Mouse (Mus musculus) hindbrain, embryonic 16.5 days (tissue): ENCODE measurements at regions not wholly inside any gene's neighbourhood (a gene's known extent, or its start where the extent isn't known, plus 50 kb on each side); places are given as distances from the start of the nearest gene placed in this dataset.
"Not testable (repeated sequence)": the region's sequence is repeated elsewhere in the genome, so short reads cannot be mapped to it uniquely, and the experiment has no call there.

Experiments
- ATAC-seq: fragments of 200-750 bp; cut with Nextera tagmentation; 2 replicates; pipeline ENCODE4 v1.8.0; 2017; ENCODE audit warnings: moderate TSS enrichment, moderate library complexity
- H3K27ac ChIP-seq: fragments of 300-500 bp; sonication (generic); 2 replicates; pipeline ENCODE4 v1.5.1; 2014; ENCODE audit warnings: low read depth, mild to moderate bottlenecking, control low read depth, low read length, moderate library complexity
- H3K27me3 ChIP-seq: fragments of 300-500 bp; sonication (generic); replicated peaks from 2 replicates; pipeline ENCODE4 v1.6.1; 2014; ENCODE audit warnings: low read length; ENCODE audit not compliant: control insufficient read depth, insufficient read depth
- H3K36me3 ChIP-seq: fragments of 300-500 bp; sonication (generic); 2 replicates; pipeline ENCODE4 v1.6.1; 2014; ENCODE audit warnings: mild to moderate bottlenecking, low read length, moderate library complexity, mixed read lengths; ENCODE audit not compliant: control insufficient read depth, insufficient read depth
- H3K4me1 ChIP-seq: fragments of 300-500 bp; sonication (generic); 2 replicates; pipeline ENCODE4 v1.6.1; 2014; ENCODE audit warnings: low read depth, low read length; ENCODE audit not compliant: control insufficient read depth, insufficient read depth
- H3K4me2 ChIP-seq: fragments of 300-500 bp; sonication (generic); 2 replicates; pipeline ENCODE4 v1.6.1; 2014; ENCODE audit warnings: mild to moderate bottlenecking, low read length, control low read depth, moderate library complexity
- H3K4me3 ChIP-seq: fragments of 300-500 bp; sonication (generic); 2 replicates; pipeline ENCODE4 v1.5.1; 2014; ENCODE audit warnings: mild to moderate bottlenecking, low read length, control low read depth, moderate library complexity
- H3K9ac ChIP-seq: fragments of 300-500 bp; sonication (generic); 2 replicates; pipeline ENCODE4 v1.6.1; 2014; ENCODE audit warnings: low read depth, mild to moderate bottlenecking, control low read depth, low read length, moderate library complexity
- H3K9me3 ChIP-seq: fragments of 300-500 bp; sonication (generic); 2 replicates; pipeline ENCODE4 v1.6.1; 2014; ENCODE audit warnings: mild to moderate bottlenecking, low read length, moderate library complexity; ENCODE audit not compliant: control insufficient read depth
- WGBS: fragments of 180-500 bp; shearing (Covaris S2); extraction: QIAGEN DNeasy Blood & Tissue Kit; methylation state at CpG from one replicate; pipeline ENCODE4 v1.1.7; 2014; 5-methylcytosine and 5-hydroxymethylcytosine counted together

GRCm38 (mm10) chr17:84860835-84861234, 70.2 kb upstream of the Lrpprc start:
- Histone ChIP-seq H3K4me3 (no peak overlapping the region), H3K27ac (no peak overlapping the region), H3K9ac (no peak overlapping the region), H3K4me2 (no peak overlapping the region), H3K27me3 (no peaks in the 10 kb centered on the region), H3K4me1 (no peaks in the 10 kb centered on the region), H3K36me3 (no peaks in the 10 kb centered on the region), H3K9me3 (no peaks in the 10 kb centered on the region)
- no peak for ATAC-seq
- WGBS = 62% methylated on average over 4 of the region's 4 CpGs

- not testable (repeated sequence) for H3K27me3 ChIP-seq, ATAC-seq, H3K27ac ChIP-seq, H3K9ac ChIP-seq, H3K4me3 ChIP-seq, H3K4me2 ChIP-seq, H3K36me3 ChIP-seq, H3K4me1 ChIP-seq, H3K9me3 ChIP-seq
Observed at GRCm38 (mm10) chr17:84864231-84864630, 73.6 kb upstream of the Lrpprc start.

GRCm38 (mm10) chr17:84865158-84865557, 74.6 kb upstream of the Lrpprc start:
- ATAC-seq = no peak
- WGBS = 49% methylated on average over 2 of the region's 2 CpGs
- no peaks in the 10 kb centered on the region for H3K4me1 ChIP-seq

GRCm38 (mm10) chr17:84865566-84865965, 75.0 kb upstream of the Lrpprc start:
- Histone ChIP-seq H3K36me3 (no peaks in the 10 kb centered on the region), H3K9ac (no peak overlapping the region), H3K9me3 (no peaks in the 10 kb centered on the region), H3K4me2 (no peak overlapping the region), H3K4me3 (no peak overlapping the region), H3K27ac (no peak overlapping the region), H3K27me3 (no peaks in the 10 kb centered on the region), H3K4me1 (no peaks in the 10 kb centered on the region)
- ATAC-seq = no peak
- WGBS = 75% methylated on average over 3 of the region's 3 CpGs

More at GRCm38 (mm10) chr17:84865158-84865557, 74.6 kb upstream of the Lrpprc start:
- Histone ChIP-seq H3K4me3 (no peak overlapping the region), H3K9me3 (no peaks in the 10 kb centered on the region), H3K36me3 (no peaks in the 10 kb centered on the region), H3K27me3 (no peaks in the 10 kb centered on the region), H3K4me2 (no peak overlapping the region), H3K27ac (no peak overlapping the region), H3K9ac (no peak overlapping the region)

- Histone ChIP-seq H3K4me2 (no peak overlapping the region), H3K36me3 (no peaks in the 10 kb centered on the region), H3K27me3 (no peaks in the 10 kb centered on the region), H3K4me1 (no peaks in the 10 kb centered on the region), H3K9me3 (no peaks in the 10 kb centered on the region), H3K4me3 (no peak overlapping the region), H3K27ac (no peak overlapping the region), H3K9ac (no peak overlapping the region)
- no peak for ATAC-seq
- 88% methylated on average over 3 of the region's 3 CpGs for WGBS
Observed at GRCm38 (mm10) chr17:84869074-84869722, 78.6 kb upstream of the Lrpprc start.

- 78% methylated on average over 7 of the region's 7 CpGs for WGBS
- no peak overlapping the region for H3K4me3 ChIP-seq
- H3K9ac ChIP-seq = no peak overlapping the region
- no peaks in the 10 kb centered on the region for H3K4me1 ChIP-seq
- H3K27me3 ChIP-seq = no peaks in the 10 kb centered on the region
- H3K27ac ChIP-seq = no peak overlapping the region
- no peaks in the 10 kb centered on the region for H3K9me3 ChIP-seq
- ATAC-seq = no peak
- no peaks in the 10 kb centered on the region for H3K36me3 ChIP-seq
- H3K4me2 ChIP-seq = no peak overlapping the region
Observed at GRCm38 (mm10) chr17:84873554-84873953, 83.0 kb upstream of the Lrpprc start.

- Histone ChIP-seq H3K9ac (no peak overlapping the region), H3K4me1 (no peaks in the 10 kb centered on the region), H3K36me3 (no peaks in the 10 kb centered on the region), H3K27me3 (no peaks in the 10 kb centered on the region), H3K9me3 (no peaks in the 10 kb centered on the region), H3K4me3 (no peak overlapping the region), H3K27ac (no peak overlapping the region), H3K4me2 (no peak overlapping the region)
- ATAC-seq = no peak
- WGBS = 80% methylated on average over 6 of the region's 6 CpGs
Observed at GRCm38 (mm10) chr17:84874494-84874893, 82.0 kb upstream of the Ppm1b start.

GRCm38 (mm10) chr17:84875031-84875430, 81.5 kb upstream of the Ppm1b start:
- H3K4me2 ChIP-seq = no peak overlapping the region
- no peaks in the 10 kb centered on the region for H3K36me3 ChIP-seq
- H3K27ac ChIP-seq = no peak overlapping the region
- no peak overlapping the region for H3K9ac ChIP-seq
- no peak for ATAC-seq
- H3K4me3 ChIP-seq = no peak overlapping the region
- no peaks in the 10 kb centered on the region for H3K9me3 ChIP-seq
- no peaks in the 10 kb centered on the region for H3K27me3 ChIP-seq
- H3K4me1 ChIP-seq = no peaks in the 10 kb centered on the region
- 83% methylated on average over 6 of the region's 6 CpGs for WGBS

GRCm38 (mm10) chr17:84876037-84876436, 80.5 kb upstream of the Ppm1b start:
- ATAC-seq = no peak
- H3K27ac ChIP-seq = no peak overlapping the region
- no peaks in the 10 kb centered on the region for H3K36me3 ChIP-seq
- H3K9ac ChIP-seq = no peak overlapping the region
- 88% methylated on average over 4 of the region's 4 CpGs for WGBS
- H3K4me1 ChIP-seq = no peaks in the 10 kb centered on the region
- H3K9me3 ChIP-seq = no peaks in the 10 kb centered on the region
- H3K27me3 ChIP-seq = no peaks in the 10 kb centered on the region
- H3K4me2 ChIP-seq = no peak overlapping the region
- no peak overlapping the region for H3K4me3 ChIP-seq
